In the genomic region with DNA sequence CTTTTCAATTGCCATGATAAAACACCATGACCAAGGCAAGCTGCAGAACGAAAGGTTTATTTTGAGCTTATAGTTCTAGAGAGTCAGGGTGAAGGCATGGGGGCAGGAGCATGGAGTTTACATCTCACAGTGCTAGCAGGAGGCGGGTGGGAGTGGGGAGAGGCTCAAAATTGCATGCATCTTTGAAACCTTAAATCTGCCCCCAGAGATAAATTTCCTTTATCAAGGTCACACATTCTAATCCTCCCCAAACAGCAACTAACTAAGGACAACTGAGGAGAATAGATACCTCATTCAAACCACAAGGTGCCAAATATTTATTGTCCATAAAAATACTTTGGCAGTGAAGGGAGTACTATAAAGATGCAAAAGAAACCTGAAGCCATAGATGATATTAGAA, we compare ENCODE assay signal across 20 mouse cellular contexts. TPM values are rescaled to one million over a fixed set of nuclear protein-coding genes. Genes with fewer than 3 reads are reported as not detected.
A peak's percentile ranks its signal among the peaks of the same experiment; 100 is the strongest.
DNase-seq lines count a peak whose midpoint lies in the region; ATAC-seq lines count a peak whose summit lies in the region.
"Had no signal": no experiment of that assay in that cellular context is flagged by ENCODE, and none has a peak within 500 bp of the region (broad histone marks: within the 10 kb centered on the region; RNA-seq: fewer than 3 reads in every experiment).

No protein-coding gene starts in this region.

- no peak overlapping the region for H3K9ac ChIP-seq in liver, embryonic 11.5 days (ENCODE audit: low read depth, low read length)
- H3K9ac ChIP-seq in liver, embryonic 15.5 days, result no peak overlapping the region
- H3K9ac ChIP-seq: forebrain, embryonic 15.5 days; heart, embryonic 15.5 days; hindbrain, embryonic 14.5 days had no signal

- no peak overlapping the region for H3K4me3 ChIP-seq in liver, embryonic 11.5 days (ENCODE audit: low read depth, low read length)
- no peak overlapping the region for H3K4me3 ChIP-seq in liver, embryonic 15.5 days (replicated peaks)
- H3K4me3 ChIP-seq: embryonic facial prominence, embryonic 10.5 days; erythroblast, embryonic 14.5 days; forebrain, embryonic 15.5 days; heart, embryonic 15.5 days had no signal

- H3K27me3 ChIP-seq in liver, embryonic 11.5 days (replicated peaks; ENCODE audit: control insufficient read depth, insufficient read depth, low read length), result no peaks in the 10 kb centered on the region
- H3K27me3 ChIP-seq in liver, embryonic 15.5 days, result no peaks in the 10 kb centered on the region
- H3K27me3 ChIP-seq: forebrain, embryonic 15.5 days; heart, embryonic 15.5 days; Patski had no signal

- H3K27ac ChIP-seq in liver, embryonic 11.5 days (ENCODE audit: low read depth, low read length), result no peak overlapping the region
- no peak overlapping the region for H3K27ac ChIP-seq in liver, embryonic 15.5 days (replicated peaks)
- H3K27ac ChIP-seq: embryonic facial prominence, embryonic 10.5 days; forebrain, embryonic 15.5 days; heart, embryonic 15.5 days; hindbrain, embryonic 14.5 days had no signal

- no peaks in the 10 kb centered on the region; the same call in 1 of the 2 replicates for H3K9me3 ChIP-seq in liver, embryonic 11.5 days (ENCODE audit: control insufficient read depth, low read length)
- no peaks in the 10 kb centered on the region for H3K9me3 ChIP-seq in liver, embryonic 15.5 days (replicated peaks)
- H3K9me3 ChIP-seq: heart, embryonic 15.5 days had no signal

- no peaks in the 10 kb centered on the region for H3K36me3 ChIP-seq in liver, embryonic 11.5 days (ENCODE audit: control insufficient read depth, insufficient read depth, low read length)
- no peaks in the 10 kb centered on the region for H3K36me3 ChIP-seq in liver, embryonic 15.5 days (replicated peaks)
- H3K36me3 ChIP-seq: embryonic facial prominence, embryonic 10.5 days; forebrain, embryonic 15.5 days; heart, embryonic 15.5 days had no signal

- peaks cover 5% of the 10 kb centered on the region; the same call in 1 of the 2 replicates for H3K4me1 ChIP-seq in liver, embryonic 11.5 days (replicated peaks; ENCODE audit: control insufficient read depth, insufficient read depth, low read length)
- peaks cover 12% of the 10 kb centered on the region for H3K4me1 ChIP-seq in liver, embryonic 15.5 days (replicated peaks)
- H3K4me1 ChIP-seq: embryonic facial prominence, embryonic 10.5 days; forebrain, embryonic 15.5 days; heart, embryonic 15.5 days had no signal

- ATAC-seq in liver, embryonic 11.5 days (replicated peaks; ENCODE audit: low FRiP score), result peak; percentile 73
- peak; percentile 69 for ATAC-seq in liver, embryonic 15.5 days (ENCODE audit: insufficient read depth)
- peak; percentile 48; the same call in 1 of the 2 replicates for ATAC-seq in megakaryocyte-erythroid progenitor cell, adult 5-6 weeks (replicated peaks; ENCODE audit: low FRiP score, low TSS enrichment, poor library complexity, severe bottlenecking)
- ATAC-seq: forebrain, embryonic 15.5 days; Patski had no signal

- peak; percentile 31 for DNase-seq in R1 (ENCODE audit: low read depth, low spot score)
- no peak for DNase-seq in liver, embryonic 11.5 days (ENCODE audit: low spot score)
- no peak for DNase-seq in thymus, postnatal 0 days (ENCODE audit: low spot score)
- no peak for DNase-seq in heart, adult 18-20 months
- DNase-seq in adrenal gland, postnatal 36 days, result no peak
- DNase-seq: adrenal gland, adult 2 months; adrenal gland, postnatal 25 days; cerebellum, adult 2 months; cerebellum, postnatal 10 days; gastrocnemius, postnatal 14 days; heart, postnatal 14 days had no signal

- H3K4me2 ChIP-seq in liver, embryonic 11.5 days, result no peak overlapping the region
- no peak overlapping the region for H3K4me2 ChIP-seq in liver, embryonic 15.5 days
- H3K4me2 ChIP-seq: forebrain, embryonic 15.5 days; heart, embryonic 11.5 days; heart, embryonic 15.5 days; hindbrain, embryonic 14.5 days had no signal

- WGBS in liver, embryonic 11.5 days, result 75% methylated on average over 2 of the region's 2 CpGs
- 64% methylated on average over 2 of the region's 2 CpGs for WGBS in liver, embryonic 15.5 days (ENCODE audit: insufficient replicate concordance)

RNA-seq across cellular contexts. Expression of gene Trim24, which starts 19.3 kb away (rescaled TPM):
- polyA plus RNA-seq in liver, embryonic 11.5 days (2014; fragmentation: Nextera tagmentation; extraction: Ambion mirVana), result 14.1 and 15.1 TPM in 2 replicates
- polyA plus RNA-seq in liver, embryonic 15.5 days (2015; fragmentation: Nextera tagmentation; extraction: Ambion mirVana), result 3.0 and 3.3 TPM in 2 replicates
- total RNA-seq in megakaryocyte-erythroid progenitor cell, adult 5-6 weeks (2014; fragmentation: Nextera tagmentation), result 50.1 TPM in 2 replicates
- 22.5 and 35.4 TPM in 2 replicates for total RNA-seq in megakaryocyte-erythroid progenitor cell, adult 5-6 weeks (2017)
- 12.2 and 15.7 TPM in 2 replicates for polyA plus RNA-seq in thymus, postnatal 0 days (2015; fragmentation: Nextera tagmentation; extraction: Ambion mirVana)
- 10 to 100 TPM; 31.4 to 32.3 TPM for total RNA-seq in heart, adult 18-20 months (2021)
- total RNA-seq in adrenal gland, postnatal 36 days (2021), result 10 to 100 TPM; 30.6 to 33.4 TPM
